Mouse (Mus musculus): ENCODE results near the gene Pth2r. TPM values are rescaled to one million over a fixed set of nuclear protein-coding genes. Genes with fewer than 3 reads are reported as not detected.
A peak's percentile ranks its signal among the peaks of the same experiment; 100 is the strongest.

Gene Pth2r
- total RNA-seq, 1 experiment, result 0.09 TPM

GRCm38 (mm10) chr1:65340240-65340639 lies 58.4 kb downstream of the Pth2r start:
- H3K27ac ChIP-seq (ENCODE audit: insufficient read depth, low read depth, low read length, poor library complexity, severe bottlenecking), result no peak overlapping the region
- H3K9me3 ChIP-seq (ENCODE audit: control insufficient read depth, insufficient read depth, low read depth, low read length), result no peaks in the 10 kb centered on the region
- in situ Hi-C loops (cut with MboI; ENCODE audit: low sequenced_read_pairs in 2 of 2, unreplicated experiment in 2 of 2), result no loop called here
- H3K36me3 ChIP-seq (ENCODE audit: control insufficient read depth, insufficient read depth, low read length, poor library complexity, severe bottlenecking), result no peaks in the 10 kb centered on the region
- H3K4me3 ChIP-seq (ENCODE audit: insufficient read depth in 1 of 2, low read depth in 1 of 2, low read length in 2 of 2, poor library complexity in 1 of 2, severe bottlenecking in 1 of 2), result no peak overlapping the region
- TF ChIP-seq ZC3H11A (IDR thresholded peaks at IDR 0.05; ENCODE audit: borderline replicate concordance, low read depth, low read length) (no peak), CHD2 (IDR thresholded peaks at IDR 0.05; ENCODE audit: low read depth, low read length) (no peak), MAFK (IDR thresholded peaks at IDR 0.05; ENCODE audit: insufficient read depth, low read depth, low read length) (no peak), ZNF384 (IDR thresholded peaks at IDR 0.05; ENCODE audit: low read depth, low read length) (no peak), HCFC1 (IDR thresholded peaks at IDR 0.05; ENCODE audit: borderline replicate concordance, insufficient read depth, low read length) (no peak)
- no peaks in the 10 kb centered on the region for H3K4me1 ChIP-seq (ENCODE audit: control insufficient read depth in 2 of 2, insufficient read depth in 2 of 2, low read length in 2 of 2, poor library complexity in 1 of 2)
- DNase-seq (ENCODE audit: low read depth, low spot score), result no peak
- no peak overlapping the region for H3K9ac ChIP-seq (ENCODE audit: insufficient read depth, low read depth, low read length, poor library complexity, severe bottlenecking)

- 0 out of 2 replicates have a peak, but pooled peaks cover 1% of the 10 kb centered on the region for H3K9me3 ChIP-seq (ENCODE audit: control insufficient read depth, insufficient read depth, low read depth, low read length)
- H3K4me3 ChIP-seq (ENCODE audit: insufficient read depth in 1 of 2, low read depth in 1 of 2, low read length in 2 of 2, poor library complexity in 1 of 2, severe bottlenecking in 1 of 2), result no peak overlapping the region
- H3K27ac ChIP-seq (ENCODE audit: insufficient read depth, low read depth, low read length, poor library complexity, severe bottlenecking), result no peak overlapping the region
- no peak overlapping the region for H3K9ac ChIP-seq (ENCODE audit: insufficient read depth, low read depth, low read length, poor library complexity, severe bottlenecking)
- no peaks in the 10 kb centered on the region for H3K36me3 ChIP-seq (ENCODE audit: control insufficient read depth, insufficient read depth, low read length, poor library complexity, severe bottlenecking)
- DNase-seq (ENCODE audit: low read depth, low spot score), result no peak
- no peaks in the 10 kb centered on the region for H3K4me1 ChIP-seq (ENCODE audit: control insufficient read depth in 2 of 2, insufficient read depth in 2 of 2, low read length in 2 of 2, poor library complexity in 1 of 2)
- in situ Hi-C loops (cut with MboI; ENCODE audit: low sequenced_read_pairs in 2 of 2, unreplicated experiment in 2 of 2), result no loop called here
- no peak for TF ChIP-seq CHD2 (IDR thresholded peaks at IDR 0.05; ENCODE audit: low read depth, low read length)
- no peak for TF ChIP-seq MAFK (IDR thresholded peaks at IDR 0.05; ENCODE audit: insufficient read depth, low read depth, low read length)
- no peak for TF ChIP-seq HCFC1 (IDR thresholded peaks at IDR 0.05; ENCODE audit: borderline replicate concordance, insufficient read depth, low read length)
- TF ChIP-seq ZC3H11A (IDR thresholded peaks at IDR 0.05; ENCODE audit: borderline replicate concordance, low read depth, low read length), result no peak
- TF ChIP-seq ZNF384 (IDR thresholded peaks at IDR 0.05; ENCODE audit: low read depth, low read length), result no peak
These were observed 71.1 kb downstream of the Pth2r start for GRCm38 (mm10) chr1:65352979-65353378.

GRCm38 (mm10) chr1:65354153-65354552 lies 72.3 kb downstream of the Pth2r start:
- Histone ChIP-seq H3K9ac (ENCODE audit: insufficient read depth, low read depth, low read length, poor library complexity, severe bottlenecking) (no peak overlapping the region), H3K9me3 (ENCODE audit: control insufficient read depth, insufficient read depth, low read depth, low read length) (0 out of 2 replicates have a peak, but pooled peaks cover 1% of the 10 kb centered on the region), H3K4me3 (ENCODE audit: insufficient read depth in 1 of 2, low read depth in 1 of 2, low read length in 2 of 2, poor library complexity in 1 of 2, severe bottlenecking in 1 of 2) (no peak overlapping the region), H3K36me3 (ENCODE audit: control insufficient read depth, insufficient read depth, low read length, poor library complexity, severe bottlenecking) (no peaks in the 10 kb centered on the region), H3K4me1 (ENCODE audit: control insufficient read depth in 2 of 2, insufficient read depth in 2 of 2, low read length in 2 of 2, poor library complexity in 1 of 2) (no peaks in the 10 kb centered on the region), H3K27ac (ENCODE audit: insufficient read depth, low read depth, low read length, poor library complexity, severe bottlenecking) (no peak overlapping the region)
- DNase-seq (ENCODE audit: low read depth, low spot score), result no peak
- TF ChIP-seq MAFK (IDR thresholded peaks at IDR 0.05; ENCODE audit: insufficient read depth, low read depth, low read length), result no peak
- no peak for TF ChIP-seq CHD2 (IDR thresholded peaks at IDR 0.05; ENCODE audit: low read depth, low read length)
- in situ Hi-C loops (cut with MboI; ENCODE audit: low sequenced_read_pairs in 2 of 2, unreplicated experiment in 2 of 2), result no loop called here

- in situ Hi-C loops (cut with MboI; ENCODE audit: low sequenced_read_pairs in 2 of 2, unreplicated experiment in 2 of 2), result no loop called here
- TF ChIP-seq CHD2 (IDR thresholded peaks at IDR 0.05; ENCODE audit: low read depth, low read length), result no peak
- TF ChIP-seq ZC3H11A (IDR thresholded peaks at IDR 0.05; ENCODE audit: borderline replicate concordance, low read depth, low read length), result peak; percentile 59
- Histone ChIP-seq H3K9me3 (ENCODE audit: control insufficient read depth, insufficient read depth, low read depth, low read length) (no peaks in the 10 kb centered on the region), H3K4me1 (ENCODE audit: control insufficient read depth in 2 of 2, insufficient read depth in 2 of 2, low read length in 2 of 2, poor library complexity in 1 of 2) (no peaks in the 10 kb centered on the region), H3K36me3 (ENCODE audit: control insufficient read depth, insufficient read depth, low read length, poor library complexity, severe bottlenecking) (no peaks in the 10 kb centered on the region), H3K9ac (ENCODE audit: insufficient read depth, low read depth, low read length, poor library complexity, severe bottlenecking) (no peak overlapping the region), H3K27ac (ENCODE audit: insufficient read depth, low read depth, low read length, poor library complexity, severe bottlenecking) (no peak overlapping the region), H3K4me3 (ENCODE audit: insufficient read depth in 1 of 2, low read depth in 1 of 2, low read length in 2 of 2, poor library complexity in 1 of 2, severe bottlenecking in 1 of 2) (no peak overlapping the region)
- peak; percentile 54 for DNase-seq (ENCODE audit: low read depth, low spot score)
These were observed 106.5 kb downstream of the Pth2r start for GRCm38 (mm10) chr1:65388328-65388727.

GRCm38 (mm10) chr1:65389621-65390020 lies 107.8 kb downstream of the Pth2r start:
- Histone ChIP-seq H3K4me3 (ENCODE audit: insufficient read depth in 1 of 2, low read depth in 1 of 2, low read length in 2 of 2, poor library complexity in 1 of 2, severe bottlenecking in 1 of 2) (no peak overlapping the region), H3K27ac (ENCODE audit: insufficient read depth, low read depth, low read length, poor library complexity, severe bottlenecking) (no peak overlapping the region), H3K36me3 (ENCODE audit: control insufficient read depth, insufficient read depth, low read length, poor library complexity, severe bottlenecking) (no peaks in the 10 kb centered on the region), H3K9me3 (ENCODE audit: control insufficient read depth, insufficient read depth, low read depth, low read length) (no peaks in the 10 kb centered on the region), H3K9ac (ENCODE audit: insufficient read depth, low read depth, low read length, poor library complexity, severe bottlenecking) (no peak overlapping the region), H3K4me1 (ENCODE audit: control insufficient read depth in 2 of 2, insufficient read depth in 2 of 2, low read length in 2 of 2, poor library complexity in 1 of 2) (no peaks in the 10 kb centered on the region)
- no peak for DNase-seq (ENCODE audit: low read depth, low spot score)
- in situ Hi-C loops (cut with MboI; ENCODE audit: low sequenced_read_pairs in 2 of 2, unreplicated experiment in 2 of 2), result no loop called here
- TF ChIP-seq ZNF384 (IDR thresholded peaks at IDR 0.05; ENCODE audit: low read depth, low read length), result no peak
- TF ChIP-seq MAFK (IDR thresholded peaks at IDR 0.05; ENCODE audit: insufficient read depth, low read depth, low read length), result no peak
- no peak for TF ChIP-seq ZC3H11A (IDR thresholded peaks at IDR 0.05; ENCODE audit: borderline replicate concordance, low read depth, low read length)
- TF ChIP-seq CHD2 (IDR thresholded peaks at IDR 0.05; ENCODE audit: low read depth, low read length), result no peak
- TF ChIP-seq HCFC1 (IDR thresholded peaks at IDR 0.05; ENCODE audit: borderline replicate concordance, insufficient read depth, low read length), result no peak

All from ES-E14 (cell line).